Mouse (Mus musculus): ENCODE data around the gene Gm4450. TPM values are rescaled to one million over a fixed set of nuclear protein-coding genes. Genes with fewer than 3 reads are reported as not detected.

Gm4450 gene
- polyA plus RNA-seq, 1 experiment: not detected

DNA sequence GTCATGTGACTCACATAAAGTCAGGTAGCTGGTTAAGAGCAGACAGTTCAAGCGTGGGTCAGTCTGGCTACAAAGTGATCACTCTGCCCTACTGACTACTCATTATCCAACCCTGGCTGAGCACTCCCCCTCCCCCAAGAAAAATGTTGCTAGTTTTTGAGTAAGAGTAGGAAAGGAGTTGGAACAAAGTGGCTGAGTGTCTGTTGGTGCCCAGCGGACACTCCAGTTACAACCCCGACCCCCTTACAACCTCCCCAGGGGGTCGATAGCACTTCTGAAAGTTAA, 37.2 kb downstream of the Gm4450 start:
- Histone ChIP-seq H3K4me3 (no peak overlapping the region), H3K4me2 (ENCODE audit: low read depth) (no peak overlapping the region), H3ac (ENCODE audit: control insufficient read depth, insufficient read length) (no peak overlapping the region), H3K79me2 (ENCODE audit: control insufficient read depth, insufficient read depth) (no peaks in the 10 kb centered on the region), H3K27me3 (ENCODE audit: control insufficient read depth, insufficient read depth, insufficient read length) (no peaks in the 10 kb centered on the region), H3K36me3 (ENCODE audit: control insufficient read depth, insufficient read depth) (peaks cover 4% of the 10 kb centered on the region)
- TF ChIP-seq TCF12 (IDR thresholded peaks at IDR 0.05; ENCODE audit: insufficient read depth, poor library complexity, severe bottlenecking): no peak
- TF ChIP-seq CEBPB (IDR thresholded peaks at IDR 0.05; ENCODE audit: insufficient read depth, poor library complexity, severe bottlenecking): no peak
- no peak for TF ChIP-seq POLR2A (IDR thresholded peaks at IDR 0.05; ENCODE audit: insufficient read length, low read depth)

DNA sequence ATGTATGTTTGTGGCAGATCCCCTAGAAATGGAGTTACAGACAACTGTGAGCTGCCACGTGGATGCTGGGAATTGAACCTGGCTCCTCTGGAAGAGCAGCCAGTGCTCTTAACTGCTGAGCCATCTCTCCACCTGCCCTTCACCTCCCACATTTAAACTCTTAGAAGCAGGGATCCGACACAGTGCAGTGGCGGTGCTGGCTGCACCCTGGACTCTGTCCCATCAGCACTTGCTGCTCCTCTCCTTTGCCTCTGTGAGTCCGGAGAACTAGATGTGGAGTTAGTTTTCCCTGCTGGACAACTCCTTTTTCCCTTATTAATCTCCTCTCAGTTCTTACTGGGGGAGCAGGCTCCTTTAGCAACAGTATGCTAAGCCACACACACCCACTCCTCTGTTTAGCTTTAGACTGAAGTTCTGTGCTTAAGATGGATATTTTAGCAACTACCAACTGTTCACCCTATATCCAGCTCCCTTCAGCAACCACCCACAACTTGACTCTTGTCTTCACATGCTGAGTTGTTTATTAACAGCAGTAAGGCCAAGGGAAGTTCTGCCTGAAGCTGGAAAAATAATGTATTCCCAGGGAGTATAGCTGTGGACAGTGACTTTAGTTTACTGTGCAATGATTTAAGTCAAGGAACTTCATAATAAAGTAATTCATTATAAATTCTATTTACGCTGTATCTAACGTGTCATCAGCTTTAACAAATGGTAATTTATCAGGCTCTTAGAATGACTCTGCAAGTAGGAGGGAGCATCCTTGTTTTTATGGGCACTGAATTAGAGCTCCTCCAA, 37.7 kb downstream of the Gm4450 start:
- no peaks in the 10 kb centered on the region for H3K27me3 ChIP-seq (ENCODE audit: control insufficient read depth, insufficient read depth, insufficient read length)
- H3K36me3 ChIP-seq (ENCODE audit: control insufficient read depth, insufficient read depth): peaks cover 4% of the 10 kb centered on the region
- TF ChIP-seq TCF12 (IDR thresholded peaks at IDR 0.05; ENCODE audit: insufficient read depth, poor library complexity, severe bottlenecking) (no peak), MYOD1 (IDR thresholded peaks at IDR 0.05; ENCODE audit: control insufficient read depth in 1 of 3, insufficient read length in 2 of 3, low read depth in 2 of 3) (no peak), SRF (IDR thresholded peaks at IDR 0.05; ENCODE audit: control insufficient read depth, insufficient read length, low read depth) (no peak), CEBPB (IDR thresholded peaks at IDR 0.05; ENCODE audit: insufficient read depth, poor library complexity, severe bottlenecking) (no peak), POLR2A (IDR thresholded peaks at IDR 0.05; ENCODE audit: insufficient read length, low read depth) (no peak), REST (IDR thresholded peaks at IDR 0.05; ENCODE audit: insufficient read depth, insufficient read length) (no peak), TCF3 (IDR thresholded peaks at IDR 0.05; ENCODE audit: insufficient read length, low read depth) (no peak), USF1 (IDR thresholded peaks at IDR 0.05; ENCODE audit: low read depth) (no peak), MAX (IDR thresholded peaks at IDR 0.05; ENCODE audit: low read depth) (no peak), E2F4 (IDR thresholded peaks at IDR 0.05; ENCODE audit: insufficient read depth) (no peak), MYOG (IDR thresholded peaks at IDR 0.05; ENCODE audit: control insufficient read depth in 1 of 3, insufficient read depth in 1 of 3, insufficient read length in 2 of 3, low read depth in 2 of 3) (no peak), POLR2AphosphoS2 (IDR thresholded peaks at IDR 0.05; ENCODE audit: insufficient read length, low read depth) (no peak)
- H3K4me3 ChIP-seq: no peak overlapping the region
- no peaks in the 10 kb centered on the region for H3K79me2 ChIP-seq (ENCODE audit: control insufficient read depth, insufficient read depth)
- H3ac ChIP-seq (ENCODE audit: control insufficient read depth, insufficient read length): no peak overlapping the region
- H3K4me2 ChIP-seq (ENCODE audit: low read depth): no peak overlapping the region

DNA sequence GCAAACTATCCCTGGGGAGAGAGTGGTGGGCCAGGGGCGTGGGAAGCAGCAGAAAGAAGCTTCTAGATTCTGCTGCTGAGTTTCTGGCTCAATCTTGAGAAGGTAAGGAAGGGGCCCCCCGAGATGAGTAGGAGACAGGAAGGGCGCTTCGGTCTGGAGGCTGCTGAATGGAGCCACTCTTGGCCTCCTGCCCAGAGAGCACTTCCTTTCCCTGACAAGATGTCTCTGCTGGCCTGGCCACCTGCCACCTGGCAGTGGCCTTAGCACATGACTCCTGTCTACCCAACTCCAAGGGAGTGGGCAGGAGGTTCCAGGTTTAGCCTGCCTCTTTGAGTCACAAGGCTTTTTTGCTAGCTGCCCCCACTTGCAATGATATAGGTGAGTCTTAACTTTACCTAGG, 39.6 kb downstream of the Gm4450 start:
- Histone ChIP-seq H3K27me3 (ENCODE audit: control insufficient read depth, insufficient read depth, insufficient read length) (no peaks in the 10 kb centered on the region), H3ac (ENCODE audit: control insufficient read depth, insufficient read length) (no peak overlapping the region), H3K4me3 (no peak overlapping the region), H3K36me3 (ENCODE audit: control insufficient read depth, insufficient read depth) (peaks cover 4% of the 10 kb centered on the region), H3K4me2 (ENCODE audit: low read depth) (peak overlapping the region; percentile 24), H3K79me2 (ENCODE audit: control insufficient read depth, insufficient read depth) (no peaks in the 10 kb centered on the region)
- TF ChIP-seq MYOG (IDR thresholded peaks at IDR 0.05; ENCODE audit: control insufficient read depth in 1 of 3, insufficient read depth in 1 of 3, insufficient read length in 2 of 3, low read depth in 2 of 3) (no peak), MYOD1 (IDR thresholded peaks at IDR 0.05; ENCODE audit: control insufficient read depth in 1 of 3, insufficient read length in 2 of 3, low read depth in 2 of 3) (peak in 1 of 3 experiments; percentile 59), REST (IDR thresholded peaks at IDR 0.05; ENCODE audit: insufficient read depth, insufficient read length) (no peak), TCF12 (IDR thresholded peaks at IDR 0.05; ENCODE audit: insufficient read depth, poor library complexity, severe bottlenecking) (no peak), MAX (IDR thresholded peaks at IDR 0.05; ENCODE audit: low read depth) (no peak)

DNA sequence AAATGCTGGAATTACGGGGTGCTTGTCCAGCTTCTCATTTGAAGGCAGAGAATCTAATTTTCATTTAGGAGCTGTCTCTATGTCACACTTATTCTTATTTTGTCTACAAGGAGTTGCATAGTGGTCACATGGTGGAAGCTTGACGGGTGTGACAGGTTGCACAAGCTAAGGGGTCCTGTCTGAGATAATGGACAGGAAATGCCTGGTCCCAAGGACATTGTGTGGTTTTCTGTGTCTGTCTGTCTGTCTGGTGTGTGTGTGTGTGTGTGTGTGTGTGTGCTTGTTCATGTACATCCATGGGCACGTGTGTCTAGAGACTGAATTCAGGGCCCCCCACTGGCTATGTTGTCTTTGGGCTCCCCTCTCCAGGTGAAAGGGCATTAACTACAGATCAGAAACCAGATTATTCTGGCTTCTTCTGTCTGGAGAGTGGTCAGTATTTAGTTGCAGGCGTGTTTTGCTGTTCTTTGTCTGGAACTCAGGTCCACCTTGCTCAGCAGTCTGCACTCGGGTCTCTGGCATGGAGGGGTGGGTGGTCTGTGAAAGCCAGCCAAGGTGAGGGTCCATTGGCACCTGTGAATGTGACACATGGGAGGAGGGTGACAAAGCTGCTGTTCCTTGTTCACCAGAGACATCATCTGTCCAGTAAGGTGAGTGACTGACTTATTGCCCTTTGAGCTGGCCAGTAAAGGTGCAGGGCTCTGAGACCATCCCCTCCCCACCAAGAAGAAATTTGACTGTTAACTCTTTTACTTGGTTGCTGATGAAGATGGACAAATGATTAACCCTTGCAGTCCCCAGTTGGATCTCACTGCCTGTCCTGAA, 40.3 kb downstream of the Gm4450 start:
- Histone ChIP-seq H3K36me3 (ENCODE audit: control insufficient read depth, insufficient read depth) (peaks cover 4% of the 10 kb centered on the region), H3K27me3 (ENCODE audit: control insufficient read depth, insufficient read depth, insufficient read length) (no peaks in the 10 kb centered on the region), H3K79me2 (ENCODE audit: control insufficient read depth, insufficient read depth) (no peaks in the 10 kb centered on the region), H3K4me2 (ENCODE audit: low read depth) (no peak overlapping the region), H3K4me3 (no peak overlapping the region), H3ac (ENCODE audit: control insufficient read depth, insufficient read length) (no peak overlapping the region)
- TF ChIP-seq POLR2A (IDR thresholded peaks at IDR 0.05; ENCODE audit: insufficient read length, low read depth) (no peak), TCF12 (IDR thresholded peaks at IDR 0.05; ENCODE audit: insufficient read depth, poor library complexity, severe bottlenecking) (no peak), CEBPB (IDR thresholded peaks at IDR 0.05; ENCODE audit: insufficient read depth, poor library complexity, severe bottlenecking) (no peak), TCF3 (IDR thresholded peaks at IDR 0.05; ENCODE audit: insufficient read length, low read depth) (no peak), USF1 (IDR thresholded peaks at IDR 0.05; ENCODE audit: low read depth) (no peak), E2F4 (IDR thresholded peaks at IDR 0.05; ENCODE audit: insufficient read depth) (no peak), MYOD1 (IDR thresholded peaks at IDR 0.05; ENCODE audit: control insufficient read depth in 1 of 3, insufficient read length in 2 of 3, low read depth in 2 of 3) (no peak), REST (IDR thresholded peaks at IDR 0.05; ENCODE audit: insufficient read depth, insufficient read length) (no peak), MAX (IDR thresholded peaks at IDR 0.05; ENCODE audit: low read depth) (no peak), POLR2AphosphoS2 (IDR thresholded peaks at IDR 0.05; ENCODE audit: insufficient read length, low read depth) (no peak), SRF (IDR thresholded peaks at IDR 0.05; ENCODE audit: control insufficient read depth, insufficient read length, low read depth) (no peak)

DNA sequence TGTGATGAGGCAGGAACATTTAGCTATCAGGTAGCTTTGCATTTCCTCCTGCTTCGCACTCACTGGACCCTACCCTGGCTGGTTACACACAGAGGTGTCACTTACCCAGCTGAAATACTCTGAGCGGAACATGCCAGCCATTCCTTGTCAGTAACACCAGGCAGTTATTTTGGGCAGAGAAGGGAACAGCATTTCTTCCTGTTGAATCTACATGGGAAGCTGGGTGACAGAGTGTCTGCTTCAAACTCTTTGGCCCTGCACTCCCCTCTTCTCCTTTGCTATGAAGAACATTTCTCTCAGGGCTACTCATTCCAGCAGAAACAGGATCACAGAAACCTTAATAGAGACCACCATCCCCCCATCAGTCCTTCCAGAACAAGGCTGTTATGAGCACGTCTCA, 42.6 kb downstream of the Gm4450 start:
- H3K36me3 ChIP-seq (ENCODE audit: control insufficient read depth, insufficient read depth): peaks cover 2% of the 10 kb centered on the region
- no peaks in the 10 kb centered on the region for H3K27me3 ChIP-seq (ENCODE audit: control insufficient read depth, insufficient read depth, insufficient read length)
- no peak overlapping the region for H3K4me2 ChIP-seq (ENCODE audit: low read depth)
- H3ac ChIP-seq (ENCODE audit: control insufficient read depth, insufficient read length): no peak overlapping the region
- no peak overlapping the region for H3K4me3 ChIP-seq
- no peak for TF ChIP-seq CEBPB (IDR thresholded peaks at IDR 0.05; ENCODE audit: insufficient read depth, poor library complexity, severe bottlenecking)
- no peak for TF ChIP-seq REST (IDR thresholded peaks at IDR 0.05; ENCODE audit: insufficient read depth, insufficient read length)
- TF ChIP-seq SRF (IDR thresholded peaks at IDR 0.05; ENCODE audit: control insufficient read depth, insufficient read length, low read depth): no peak
- TF ChIP-seq POLR2AphosphoS2 (IDR thresholded peaks at IDR 0.05; ENCODE audit: insufficient read length, low read depth): no peak
- no peak for TF ChIP-seq MYOD1 (IDR thresholded peaks at IDR 0.05; ENCODE audit: control insufficient read depth in 1 of 3, insufficient read length in 2 of 3, low read depth in 2 of 3)
- no peak for TF ChIP-seq MAX (IDR thresholded peaks at IDR 0.05; ENCODE audit: low read depth)
- TF ChIP-seq USF1 (IDR thresholded peaks at IDR 0.05; ENCODE audit: low read depth): no peak
- TF ChIP-seq POLR2A (IDR thresholded peaks at IDR 0.05; ENCODE audit: insufficient read length, low read depth): no peak
- TF ChIP-seq TCF12 (IDR thresholded peaks at IDR 0.05; ENCODE audit: insufficient read depth, poor library complexity, severe bottlenecking): no peak
- no peak for TF ChIP-seq E2F4 (IDR thresholded peaks at IDR 0.05; ENCODE audit: insufficient read depth)
- H3K79me2 ChIP-seq (ENCODE audit: control insufficient read depth, insufficient read depth): no peaks in the 10 kb centered on the region
